Mouse (Mus musculus): ENCODE measurements around the gene Ugt1a8.
"Not testable (repeated sequence)": the region's sequence is repeated elsewhere in the genome, so short reads cannot be mapped to it uniquely, and the experiment has no call there.

The Ugt1a8 gene

GRCm38 (mm10) chr1:88087513-88087912 is at the start of gene Ugt1a8:
Gene Ugt1a8 (plus strand): TSS chr1:88087813.
- DNase-seq (ENCODE audit: low read depth, low spot score), result no peak

DNA sequence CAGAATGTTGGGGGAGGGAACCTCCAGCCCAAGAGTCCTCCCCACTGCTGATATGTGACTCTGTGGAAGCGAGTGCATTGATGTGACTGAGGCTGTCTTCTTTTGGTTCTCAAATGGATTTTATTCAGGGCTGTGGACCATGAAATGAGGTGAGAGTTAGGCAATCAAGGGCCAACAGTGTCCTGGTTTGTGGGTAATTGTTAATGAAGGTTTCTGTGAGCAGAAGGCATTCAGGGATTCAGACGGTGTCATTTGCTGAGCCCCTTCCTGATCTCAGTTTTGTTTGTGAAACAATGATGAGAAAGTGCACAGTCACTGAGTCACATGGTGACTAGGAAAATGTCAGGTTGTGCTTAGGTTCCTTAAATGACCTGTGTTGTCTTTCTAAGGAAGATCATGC is 44.6 kb upstream of the Ugt1a8 start:
- DNase-seq (ENCODE audit: low read depth, low spot score), result not testable (repeated sequence)

GRCm38 (mm10) chr1:88044832-88045437 is 42.7 kb upstream of the Ugt1a8 start:
- not testable (repeated sequence) for DNase-seq (ENCODE audit: low read depth, low spot score)

DNA sequence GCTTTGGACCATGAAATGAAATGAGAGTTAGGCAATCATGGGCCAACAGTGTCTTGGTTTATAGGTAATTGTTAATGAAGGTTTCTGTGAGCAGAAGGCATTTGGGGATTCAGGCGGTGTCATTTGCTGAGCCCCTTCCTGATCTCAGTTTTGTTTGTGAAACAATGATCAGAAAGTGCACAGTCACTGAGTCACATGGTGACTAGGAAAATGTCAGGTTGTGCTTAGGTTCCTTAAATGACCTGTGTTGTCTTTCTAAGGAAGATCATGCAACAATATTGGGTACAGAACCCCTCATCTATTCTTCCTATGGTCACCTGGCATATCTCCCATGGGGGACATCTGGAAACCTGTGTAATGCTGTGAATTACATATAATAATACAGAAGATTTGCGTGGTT is 40.2 kb upstream of the Ugt1a8 start:
- DNase-seq (ENCODE audit: low read depth, low spot score), result not testable (repeated sequence)

GRCm38 (mm10) chr1:88055088-88055487 is 32.5 kb upstream of the Ugt1a8 start, which contains the start of gene Ugt1a10:
Gene Ugt1a10 (plus strand): TSS chr1:88055388.
- no peak for DNase-seq (ENCODE audit: low read depth, low spot score)

GRCm38 (mm10) chr1:88066472-88067102 is 21.0 kb upstream of the Ugt1a8 start:
- DNase-seq (ENCODE audit: low read depth, low spot score), result not testable (repeated sequence)

- no peak for DNase-seq (ENCODE audit: low read depth, low spot score)
Measured at GRCm38 (mm10) chr1:88070495-88070894, 17.1 kb upstream of the Ugt1a8 start, which contains the start of gene Ugt1a9. Gene Ugt1a9 (plus strand): TSS chr1:88070800.

DNA sequence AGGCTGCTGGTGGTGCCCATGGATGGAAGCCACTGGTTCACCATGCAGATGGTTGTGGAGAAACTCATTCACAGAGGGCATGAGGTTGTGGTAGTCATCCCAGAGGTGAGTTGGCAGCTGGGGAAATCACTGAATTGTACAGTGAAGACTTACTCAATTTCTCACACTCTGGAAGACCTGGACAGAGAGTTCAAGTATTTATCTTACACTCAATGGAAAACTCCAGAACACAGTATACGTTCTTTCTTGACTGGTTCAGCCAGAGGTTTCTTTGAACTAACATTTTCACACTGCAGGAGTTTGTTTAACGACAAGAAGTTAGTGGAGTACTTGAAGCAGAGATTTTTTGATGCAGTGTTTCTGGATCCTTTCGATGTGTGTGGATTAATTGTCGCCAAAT is 16.7 kb upstream of the Ugt1a8 start:
- no peak for DNase-seq (ENCODE audit: low read depth, low spot score)

DNA sequence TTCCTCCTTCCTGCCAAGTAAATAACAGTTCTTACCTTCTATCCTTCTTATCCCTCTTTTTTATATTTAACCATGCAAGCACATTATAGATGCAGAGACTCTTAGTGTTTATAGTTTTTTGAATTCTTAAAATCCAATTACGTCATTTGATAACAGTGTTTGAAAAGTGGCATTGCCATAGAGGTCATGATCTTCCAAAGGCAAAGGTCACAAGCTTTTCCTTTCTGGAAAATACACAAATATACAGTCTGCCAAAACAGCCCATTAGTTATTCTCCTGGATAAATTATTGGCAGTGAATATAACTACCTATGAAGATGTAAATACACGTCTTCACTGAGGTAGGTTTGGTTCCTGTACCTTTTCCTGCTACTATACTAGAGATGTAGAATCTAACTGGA is 13.1 kb upstream of the Ugt1a8 start:
- no peak for DNase-seq (ENCODE audit: low read depth, low spot score)

- no peak for DNase-seq (ENCODE audit: low read depth, low spot score)
Measured at GRCm38 (mm10) chr1:88077128-88077527, 10.5 kb upstream of the Ugt1a8 start.

- DNase-seq (ENCODE audit: low read depth, low spot score), result no peak
Measured at GRCm38 (mm10) chr1:88081670-88082069, 5.9 kb upstream of the Ugt1a8 start.

- DNase-seq (ENCODE audit: low read depth, low spot score), result no peak
Measured at GRCm38 (mm10) chr1:88086125-88086524, 1.5 kb upstream of the Ugt1a8 start.

DNA sequence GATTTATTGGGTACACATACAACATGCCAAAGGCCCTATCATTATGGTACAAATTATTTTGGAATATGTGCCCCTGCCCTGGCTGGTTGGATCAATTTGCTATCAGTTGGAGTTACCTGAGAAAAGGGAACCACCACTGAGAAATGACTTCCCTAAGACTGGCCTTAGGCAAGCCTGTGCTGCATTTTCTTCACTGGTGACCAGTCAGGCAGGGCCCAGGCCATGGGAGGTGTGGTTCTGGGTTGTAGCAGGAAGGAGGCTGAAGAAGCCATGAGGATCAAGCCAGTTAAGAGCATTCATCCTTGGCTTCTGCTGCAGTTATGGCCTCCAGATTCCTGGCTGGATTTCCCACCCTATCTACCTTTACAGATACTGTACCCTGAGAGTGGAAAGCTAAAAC is 4.7 kb downstream of the Ugt1a8 start:
- DNase-seq (ENCODE audit: low read depth, low spot score), result no peak

DNA sequence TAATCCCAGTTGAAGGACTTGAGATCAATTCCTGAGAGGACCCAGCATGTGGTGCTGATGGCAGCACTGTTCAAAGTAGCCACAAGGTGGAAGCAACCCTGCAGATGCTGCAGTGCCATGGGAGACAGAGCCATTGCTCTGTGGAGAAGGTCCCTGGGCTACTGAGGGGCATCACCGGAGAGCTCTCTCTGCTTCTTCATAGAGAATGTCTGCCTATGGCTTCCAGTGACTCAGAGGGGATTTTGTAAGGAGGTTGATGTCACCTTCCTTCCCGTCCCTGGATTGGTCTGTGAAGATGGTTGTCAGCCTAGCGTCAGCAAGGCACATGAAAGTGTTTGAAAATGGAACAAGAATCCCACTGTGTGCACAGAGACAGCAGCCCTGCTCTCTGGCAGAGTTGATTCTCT is 6.7 kb downstream of the Ugt1a8 start:
- not testable (repeated sequence) for DNase-seq (ENCODE audit: low read depth, low spot score)

- no peak for DNase-seq (ENCODE audit: low read depth, low spot score)
Measured at GRCm38 (mm10) chr1:88094941-88095492, 7.4 kb downstream of the Ugt1a8 start, which contains the start of gene Ugt1a7c. Gene Ugt1a7c (plus strand): TSS chr1:88095062.

- DNase-seq (ENCODE audit: low read depth, low spot score), result not testable (repeated sequence)
Measured at GRCm38 (mm10) chr1:88098546-88098945, 10.9 kb downstream of the Ugt1a8 start.

- DNase-seq (ENCODE audit: low read depth, low spot score), result not testable (repeated sequence)
Measured at GRCm38 (mm10) chr1:88099691-88100090, 12.1 kb downstream of the Ugt1a8 start.

- DNase-seq (ENCODE audit: low read depth, low spot score), result not testable (repeated sequence)
Measured at GRCm38 (mm10) chr1:88103019-88103418, 15.4 kb downstream of the Ugt1a8 start, which contains the start of gene Ugt1a6b. Gene Ugt1a6b (plus strand): TSS chr1:88103252.

GRCm38 (mm10) chr1:88103697-88104468 is 16.3 kb downstream of the Ugt1a8 start:
- not testable (repeated sequence) for DNase-seq (ENCODE audit: low read depth, low spot score)

DNA sequence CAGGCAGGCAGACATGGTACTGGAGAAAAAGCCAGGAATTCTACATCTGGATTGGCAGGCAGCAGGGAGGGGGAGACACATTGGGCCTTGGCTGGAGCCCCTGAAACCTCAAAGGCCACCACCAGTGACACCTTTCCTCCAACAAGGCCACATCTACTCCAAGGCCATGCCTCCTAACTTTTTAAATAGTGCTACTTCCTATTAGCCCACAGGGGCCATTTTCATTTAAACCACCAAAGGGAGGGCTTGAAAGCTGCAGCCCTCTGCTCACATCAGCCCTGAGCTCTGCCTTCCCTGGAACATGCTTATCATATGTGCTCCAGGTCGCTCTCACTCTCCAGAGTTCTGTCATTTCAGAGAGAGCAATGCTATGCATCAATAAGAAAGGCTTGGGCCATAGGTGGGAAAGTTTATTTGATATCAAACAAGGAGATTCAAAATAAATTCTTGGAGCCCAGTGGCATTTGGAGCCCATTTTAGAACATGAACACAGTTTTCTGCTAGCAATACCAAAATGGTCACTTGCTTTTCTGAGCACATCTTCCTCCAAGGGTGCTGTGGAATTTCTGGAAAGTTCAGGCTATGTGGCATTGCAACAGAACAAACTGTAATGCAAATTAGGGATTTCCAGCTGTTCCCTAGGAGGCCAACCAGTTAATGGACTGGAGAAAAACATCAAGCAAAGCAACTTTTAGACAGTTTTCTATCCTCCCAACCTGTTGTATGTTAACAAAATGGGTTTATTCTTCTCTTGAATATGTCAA is 17.2 kb downstream of the Ugt1a8 start:
- no peak for DNase-seq (ENCODE audit: low read depth, low spot score)

- DNase-seq (ENCODE audit: low read depth, low spot score), result no peak
Measured at GRCm38 (mm10) chr1:88105656-88106055, 18.0 kb downstream of the Ugt1a8 start.
